Mouse (Mus musculus) c-Kit-negative CD71-positive TER-119-positive erythroid progenitor cells, embryonic 14.5 days (primary cell): ENCODE results near the gene Mical3.

Source experiments
- DNase-seq: peaks from one replicate; pipeline ENCODE4 v3.0.0-alpha.2; 2013; ENCODE audit warnings: low read depth, low spot score

Mical3 gene

GRCm38 (mm10) chr6:121084050-121084480 is 46.7 kb downstream of the Mical3 start:
- peak; percentile 60 for DNase-seq

- DNase-seq: no peak
Observed at GRCm38 (mm10) chr6:121082094-121082473, 48.7 kb downstream of the Mical3 start.

GRCm38 (mm10) chr6:121081288-121082093 is 49.3 kb downstream of the Mical3 start:
- no peak for DNase-seq

- no peak for DNase-seq
Observed at GRCm38 (mm10) chr6:121078175-121078574, 52.6 kb downstream of the Mical3 start.

GRCm38 (mm10) chr6:121076929-121077566 is 53.8 kb downstream of the Mical3 start:
- no peak for DNase-seq

- no peak for DNase-seq
Observed at GRCm38 (mm10) chr6:121075763-121076162, 55.0 kb downstream of the Mical3 start.

GRCm38 (mm10) chr6:121073312-121073711 is 57.5 kb downstream of the Mical3 start:
- no peak for DNase-seq

GRCm38 (mm10) chr6:121072615-121073014 is 58.2 kb downstream of the Mical3 start:
- DNase-seq: no peak

GRCm38 (mm10) chr6:121070584-121071230 is 60.1 kb downstream of the Mical3 start:
- no peak for DNase-seq

GRCm38 (mm10) chr6:121069156-121069555 is 61.6 kb downstream of the Mical3 start:
- no peak for DNase-seq

- no peak for DNase-seq
Observed at GRCm38 (mm10) chr6:121068087-121068464, 62.7 kb downstream of the Mical3 start.

- DNase-seq: no peak
Observed at GRCm38 (mm10) chr6:121067426-121068086, 63.2 kb downstream of the Mical3 start.

GRCm38 (mm10) chr6:121066761-121067160 is 64.0 kb downstream of the Mical3 start:
- no peak for DNase-seq

- DNase-seq: no peak
Observed at GRCm38 (mm10) chr6:121064356-121065015, 66.3 kb downstream of the Mical3 start.

- DNase-seq: no peak
Observed at GRCm38 (mm10) chr6:121063771-121064170, 67.0 kb downstream of the Mical3 start.

- no peak for DNase-seq
Observed at GRCm38 (mm10) chr6:121062891-121063408, 67.8 kb downstream of the Mical3 start.

GRCm38 (mm10) chr6:121058039-121058438 is 72.8 kb downstream of the Mical3 start:
- DNase-seq: no peak

- no peak for DNase-seq
Observed at GRCm38 (mm10) chr6:121057181-121057956, 73.4 kb downstream of the Mical3 start.

- DNase-seq: no peak
Observed at GRCm38 (mm10) chr6:121055496-121055895, 75.3 kb downstream of the Mical3 start.

- no peak for DNase-seq
Observed at GRCm38 (mm10) chr6:121054908-121055307, 75.9 kb downstream of the Mical3 start.
